Mouse (Mus musculus): ENCODE results near the gene Taf15.

Gene Taf15

GRCm38 (mm10) chr11:83534143-83534542, 61.3 kb downstream of the Taf15 start:
- in situ Hi-C loops (cut with MboI; ENCODE audit: unreplicated experiment in 2 of 2): no loop called here

DNA sequence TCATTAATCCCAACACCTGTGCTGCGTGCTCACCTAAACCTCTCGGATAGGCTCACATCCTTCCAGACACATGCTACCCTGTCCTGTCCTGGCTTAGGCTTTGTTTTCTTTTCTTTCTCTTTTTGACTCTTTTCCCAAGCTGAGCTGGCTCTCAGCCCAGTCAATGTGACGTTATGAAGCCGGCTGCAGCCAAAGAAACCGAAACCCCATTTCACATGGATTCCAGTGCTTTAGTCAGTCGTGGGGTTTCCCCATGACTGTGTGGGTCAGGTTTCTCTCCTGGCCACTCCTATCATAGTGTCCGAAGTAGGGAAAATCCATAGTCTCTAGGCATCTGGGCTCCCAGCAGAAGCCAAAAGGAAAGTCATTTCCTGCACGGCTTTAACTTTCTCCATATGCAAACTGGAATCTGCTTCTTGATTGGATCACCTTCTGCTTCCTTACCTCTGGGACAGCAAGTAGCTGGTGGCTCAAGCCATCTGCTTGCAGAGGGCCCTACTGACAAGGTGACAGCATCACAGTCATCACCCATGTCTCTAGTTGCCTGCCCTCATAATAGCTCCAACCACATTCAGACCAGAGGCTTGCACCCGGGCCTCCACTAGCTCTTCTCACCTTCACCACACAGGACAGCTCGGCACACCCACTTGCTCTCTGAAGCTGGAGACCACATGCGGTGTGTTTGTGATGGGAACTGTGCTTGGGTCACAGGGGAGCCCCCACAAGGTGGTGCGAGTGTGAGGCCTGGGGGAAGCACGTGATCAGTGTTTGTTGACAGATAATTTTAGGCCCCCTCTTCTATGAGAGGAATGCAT, 61.9 kb downstream of the Taf15 start:
- in situ Hi-C loops (cut with MboI; ENCODE audit: unreplicated experiment in 2 of 2): no loop called here

DNA sequence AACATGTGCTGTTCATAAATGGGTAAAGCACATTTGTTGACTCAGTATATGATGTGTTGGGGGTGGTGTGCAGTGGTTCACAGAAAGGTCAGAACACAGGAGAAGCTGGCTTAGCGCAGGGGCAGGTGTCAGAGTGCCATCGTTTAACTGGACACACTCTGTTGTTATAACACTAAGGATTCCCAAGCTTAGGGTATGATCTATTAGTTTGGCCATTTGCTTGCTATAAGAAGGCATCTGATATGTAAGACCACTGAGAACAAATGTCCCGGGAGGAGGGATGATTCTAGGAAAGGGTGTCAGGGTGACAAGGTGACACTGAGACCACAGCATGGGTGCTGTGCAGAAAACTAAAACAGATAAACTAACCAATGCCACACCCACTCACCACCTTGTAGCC, 63.9 kb downstream of the Taf15 start:
- in situ Hi-C loops (cut with MboI; ENCODE audit: unreplicated experiment in 2 of 2): no loop called here

DNA sequence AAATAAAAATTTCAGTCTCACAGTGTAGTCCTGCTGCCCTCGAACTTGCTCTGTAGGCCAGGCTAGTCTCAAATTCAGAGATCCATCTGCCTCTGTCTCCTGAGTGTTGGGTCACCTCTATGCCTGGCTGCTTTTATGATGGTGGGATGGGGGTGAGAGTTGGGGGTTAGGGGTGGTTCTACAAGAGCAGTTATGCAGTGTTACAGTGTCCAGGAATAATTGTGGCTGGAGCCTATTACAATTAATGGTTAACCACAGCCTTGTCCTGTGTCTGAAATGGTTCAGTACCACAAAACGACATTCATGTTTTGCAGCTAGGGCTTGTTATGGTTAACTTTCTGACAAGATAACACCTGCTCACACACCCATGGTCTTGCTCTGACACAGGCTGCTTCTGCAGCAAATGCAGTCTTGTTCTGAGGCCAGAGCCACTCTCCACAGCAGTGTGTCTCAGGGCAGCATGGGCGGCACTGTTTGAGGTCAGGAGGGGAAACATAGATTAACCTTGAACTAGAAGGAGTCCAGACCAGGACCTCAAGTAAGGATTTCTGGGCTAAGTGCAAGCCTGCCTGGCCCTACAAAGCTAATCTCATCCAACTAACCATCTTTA, 65.9 kb downstream of the Taf15 start:
- in situ Hi-C loops (cut with MboI; ENCODE audit: unreplicated experiment in 2 of 2): no loop called here

- in situ Hi-C loops (cut with MboI; ENCODE audit: unreplicated experiment in 2 of 2): loop anchor here in 1 of 2 experiments (10.0 kb wide), 1 partner anchor 96 kb away; no protein-coding TSS in a partner anchor
Observed at GRCm38 (mm10) chr11:83540931-83541330, 68.0 kb downstream of the Taf15 start.

GRCm38 (mm10) chr11:83541415-83541814, 68.5 kb downstream of the Taf15 start:
- in situ Hi-C loops (cut with MboI; ENCODE audit: unreplicated experiment in 2 of 2): loop anchor here in 1 of 2 experiments (10.0 kb wide), 1 partner anchor 97 kb away; no protein-coding TSS in a partner anchor

GRCm38 (mm10) chr11:83544214-83544613, 71.3 kb downstream of the Taf15 start:
- in situ Hi-C loops (cut with MboI; ENCODE audit: unreplicated experiment in 2 of 2): loop anchor here in 1 of 2 experiments (10.0 kb wide), 1 partner anchor 99 kb away; no protein-coding TSS in a partner anchor

GRCm38 (mm10) chr11:83550186-83550632, 77.3 kb downstream of the Taf15 start:
- in situ Hi-C loops (cut with MboI; ENCODE audit: unreplicated experiment in 2 of 2): loop anchor here (5.0 kb wide), 2 partner anchors 108 to 182 kb away; no protein-coding TSS in a partner anchor

- in situ Hi-C loops (cut with MboI; ENCODE audit: unreplicated experiment in 2 of 2): loop anchor here (5.0 kb wide), 2 partner anchors 109 to 181 kb away; no protein-coding TSS in a partner anchor
Observed at GRCm38 (mm10) chr11:83551037-83551436, 78.2 kb downstream of the Taf15 start.

GRCm38 (mm10) chr11:83551668-83552067, 78.8 kb downstream of the Taf15 start:
- in situ Hi-C loops (cut with MboI; ENCODE audit: unreplicated experiment in 2 of 2): loop anchor here (5.0 kb wide), 2 partner anchors 109 to 181 kb away; no protein-coding TSS in a partner anchor
